Mouse (Mus musculus) embryonic fibroblast, embryonic 13.5 days (primary cell): ENCODE data around the gene Cftr.

ENCODE experiments used
- CTCF ChIP-seq: IDR thresholded peaks from 2 replicates; pipeline ENCODE4 v1.5.1; 2011; ENCODE audit warnings: mild to moderate bottlenecking, control low read depth, low read length, moderate library complexity, borderline replicate concordance; ENCODE audit not compliant: insufficient read depth
- POLR2A ChIP-seq: IDR thresholded peaks from 2 replicates; pipeline ENCODE4 v1.6.1; 2011; ENCODE audit warnings: low read depth, mild to moderate bottlenecking, control low read depth, low read length, moderate library complexity

GRCm38 (mm10) chr6:18335393-18335792, 164.9 kb downstream of the Cftr start:
- TF ChIP-seq POLR2A (no peak), CTCF (no peak)
